Comparison of ENCODE assay signal across 20 mouse cellular contexts in genomic region chr1:130762045-130762760, GRCm38 (mm10). TPM values are rescaled to one million over a fixed set of nuclear protein-coding genes. Genes with fewer than 3 reads are reported as not detected.
DNase-seq lines count a peak whose midpoint lies in the region; ATAC-seq and TF ChIP-seq lines count a peak whose summit lies in the region.
"Had no signal": no experiment of that assay in that cellular context is flagged by ENCODE, and none has a peak within 500 bp of the region (broad histone marks: within the 10 kb centered on the region; RNA-seq: fewer than 3 reads in every experiment).

No protein-coding gene starts in this region.

- H3K4me1 ChIP-seq in lung, embryonic 14.5 days (ENCODE audit: insufficient read depth): no peaks in the 10 kb centered on the region
- H3K4me1 ChIP-seq in lung, adult 2 months (ENCODE audit: control insufficient read depth, insufficient read depth, low read length): peaks cover 15% of the 10 kb centered on the region
- H3K4me1 ChIP-seq in small intestine, adult 2 months (ENCODE audit: control insufficient read depth, insufficient read depth, insufficient read length, low read length): peaks cover 48% of the 10 kb centered on the region
- H3K4me1 ChIP-seq: embryonic facial prominence, embryonic 10.5 days; forebrain, embryonic 13.5 days had no signal

- H3K9me3 ChIP-seq in lung, embryonic 14.5 days (ENCODE audit: low read depth, low read length): no peaks in the 10 kb centered on the region
- H3K9me3 ChIP-seq: embryonic facial prominence, embryonic 10.5 days; forebrain, embryonic 13.5 days; heart, embryonic 12.5 days had no signal

- WGBS in lung, embryonic 14.5 days: 53% methylated on average over 3 of the region's 3 CpGs
- 36% methylated on average over 3 of the region's 3 CpGs for WGBS in lung, adult 2 months
- WGBS in small intestine, adult 2 months: 42% methylated on average over 3 of the region's 3 CpGs

- no peak for ATAC-seq in lung, embryonic 14.5 days (ENCODE audit: insufficient read depth)
- ATAC-seq: forebrain, embryonic 13.5 days; forebrain, postnatal 0 days had no signal

- TF ChIP-seq CTCF in lung, embryonic 14.5 days (IDR thresholded peaks at IDR 0.05; ENCODE audit: low read depth): no peak
- TF ChIP-seq CTCF in lung, adult 2 months (IDR thresholded peaks at IDR 0.05; ENCODE audit: insufficient read depth, low read length): no peak
- no peak for TF ChIP-seq CTCF in small intestine, adult 2 months (IDR thresholded peaks at IDR 0.05; ENCODE audit: extremely low read depth, insufficient read length, insufficient replicate concordance, low read depth, low read length)

- H3K27me3 ChIP-seq in lung, embryonic 14.5 days (ENCODE audit: insufficient read depth, low read length): no peaks in the 10 kb centered on the region
- H3K27me3 ChIP-seq in small intestine, adult 2 months (ENCODE audit: control insufficient read depth, insufficient read depth, low read length): no peaks in the 10 kb centered on the region
- H3K27me3 ChIP-seq: forebrain, embryonic 13.5 days; heart, embryonic 12.5 days had no signal

- H3K4me3 ChIP-seq in lung, embryonic 14.5 days (ENCODE audit: low read depth, low read length): no peak overlapping the region
- no peak overlapping the region for H3K4me3 ChIP-seq in lung, adult 2 months (replicated peaks; ENCODE audit: extremely low read depth, low read depth, low read length)
- H3K4me3 ChIP-seq in small intestine, adult 2 months (ENCODE audit: low read depth, low read length): no peak overlapping the region
- H3K4me3 ChIP-seq: embryonic facial prominence, embryonic 10.5 days; forebrain, embryonic 13.5 days; heart, adult 2 months; heart, embryonic 12.5 days had no signal

- no peak for TF ChIP-seq POLR2A in lung, adult 2 months (IDR thresholded peaks at IDR 0.05; ENCODE audit: borderline replicate concordance, extremely low read depth, low read depth, low read length)
- no peak for TF ChIP-seq POLR2A in small intestine, adult 2 months (IDR thresholded peaks at IDR 0.05; ENCODE audit: low read depth, low read length)

- no peak overlapping the region for H3K4me2 ChIP-seq in lung, embryonic 14.5 days
- H3K4me2 ChIP-seq: forebrain, embryonic 13.5 days; heart, embryonic 12.5 days had no signal

- H3K9ac ChIP-seq in lung, embryonic 14.5 days: no peak overlapping the region
- H3K9ac ChIP-seq: forebrain, embryonic 13.5 days; forebrain, postnatal 0 days; heart, embryonic 12.5 days had no signal

- H3K36me3 ChIP-seq in lung, embryonic 14.5 days (ENCODE audit: insufficient read depth): no peaks in the 10 kb centered on the region
- no peaks in the 10 kb centered on the region for H3K36me3 ChIP-seq in small intestine, adult 2 months (ENCODE audit: control insufficient read depth, insufficient read depth, low read length)
- H3K36me3 ChIP-seq: embryonic facial prominence, embryonic 10.5 days; heart, embryonic 12.5 days had no signal

- H3K27ac ChIP-seq in lung, embryonic 14.5 days (ENCODE audit: low read depth): no peak overlapping the region
- peak overlapping the region; percentile 88 for H3K27ac ChIP-seq in small intestine, adult 2 months (ENCODE audit: insufficient read depth, low read depth, low read length)
- H3K27ac ChIP-seq: embryonic facial prominence, embryonic 10.5 days; forebrain, embryonic 13.5 days; heart, adult 2 months had no signal

- DNase-seq in lung, embryonic 14.5 days: peak; percentile 29
- no peak for DNase-seq in lung, postnatal 10 days
- peak; percentile 68 for DNase-seq in lung, postnatal 36 days
- no peak for DNase-seq in lung, adult 2 months
- no peak for DNase-seq in layer of hippocampus, adult 8-10 months (ENCODE audit: low spot score in 2 of 2)
- DNase-seq: adrenal gland, adult 8-10 months; adrenal gland, postnatal 36 days; cerebellum, adult 2 months; cerebellum, postnatal 10 days; forebrain, postnatal 0 days; gastrocnemius, postnatal 14 days; heart, adult 2 months had no signal

RNA-seq across cellular contexts. Expression of gene AA986860, which starts 30.4 kb away (rescaled TPM):
- polyA plus RNA-seq in lung, embryonic 14.5 days (2014; fragmentation: Nextera tagmentation; extraction: Ambion mirVana): 7.8 TPM in 2 replicates
- polyA plus RNA-seq in lung, adult 2 months (2012; rRNA removed): 25.6 and 35.4 TPM in 2 replicates
- 15.1 and 64.1 TPM in 2 replicates for polyA plus RNA-seq in small intestine, adult 2 months (2012; rRNA removed)
- 1 to 10 TPM; 1.4 to 2.2 (median 1.5) TPM for total RNA-seq in layer of hippocampus, adult 8-10 months (2022)

RNA-seq across cellular contexts. Expression of gene Pfkfb2, which starts 33.1 kb away (rescaled TPM):
- 6.5 and 7.2 TPM in 2 replicates for polyA plus RNA-seq in lung, embryonic 14.5 days (2014; fragmentation: Nextera tagmentation; extraction: Ambion mirVana)
- polyA plus RNA-seq in lung, adult 2 months (2012; rRNA removed): 16.7 and 23.7 TPM in 2 replicates
- 4.2 and 9.6 TPM in 2 replicates for polyA plus RNA-seq in small intestine, adult 2 months (2012; rRNA removed)
- 10 to 100 TPM; 46.1 to 48.5 (median 48.2) TPM for total RNA-seq in layer of hippocampus, adult 8-10 months (2022)

RNA-seq across cellular contexts. Expression of gene Fcamr, which starts 38.5 kb away (rescaled TPM):
- polyA plus RNA-seq in lung, embryonic 14.5 days (2014; fragmentation: Nextera tagmentation; extraction: Ambion mirVana): not detected in 2 replicates
- 0.71 and 1.3 TPM in 2 replicates for polyA plus RNA-seq in lung, adult 2 months (2012; rRNA removed)
- polyA plus RNA-seq in small intestine, adult 2 months (2012; rRNA removed): 0.74 and 1.6 TPM in 2 replicates
- not detected for total RNA-seq in layer of hippocampus, adult 8-10 months (2022)
- total RNA-seq: adrenal gland, postnatal 36 days; gastrocnemius, adult 18-20 months; gastrocnemius, postnatal 14 days had no signal
- polyA plus RNA-seq: embryonic facial prominence, embryonic 10.5 days; forebrain, embryonic 13.5 days; forebrain, postnatal 0 days; heart, embryonic 16.5 days; hindbrain, embryonic 11.5 days had no signal

RNA-seq across cellular contexts. Expression of gene Yod1, which starts 45.1 kb away (rescaled TPM):
- polyA plus RNA-seq in lung, embryonic 14.5 days (2014; fragmentation: Nextera tagmentation; extraction: Ambion mirVana): 11.7 and 11.8 TPM in 2 replicates
- 2.2 and 3.1 TPM in 2 replicates for polyA plus RNA-seq in lung, adult 2 months (2012; rRNA removed)
- polyA plus RNA-seq in small intestine, adult 2 months (2012; rRNA removed): 0.50 and 1.5 TPM in 2 replicates
- total RNA-seq in layer of hippocampus, adult 8-10 months (2022): 10 to 100 TPM; 15.4 to 19.2 (median 17.2) TPM

RNA-seq across cellular contexts. Expression of gene Gm29427, which starts 46.6 kb away (rescaled TPM):
- polyA plus RNA-seq in lung, embryonic 14.5 days (2014; fragmentation: Nextera tagmentation; extraction: Ambion mirVana): not detected in 2 replicates
- 0.10 TPM in 1 of 2 replicates, not detected in the other for polyA plus RNA-seq in lung, adult 2 months (2012; rRNA removed)
- not detected in 2 replicates for polyA plus RNA-seq in small intestine, adult 2 months (2012; rRNA removed)
- under 1 TPM in 1 of 4 experiments, not detected in 3; 0.29 TPM for total RNA-seq in layer of hippocampus, adult 8-10 months (2022)
- total RNA-seq: adrenal gland, postnatal 36 days; gastrocnemius, adult 18-20 months had no signal
- polyA plus RNA-seq: cerebellum, adult 2 months; embryonic facial prominence, embryonic 10.5 days; embryonic facial prominence, embryonic 14.5 days; forebrain, embryonic 13.5 days; forebrain, postnatal 0 days; heart, embryonic 12.5 days; heart, embryonic 16.5 days; hindbrain, embryonic 11.5 days had no signal

Comparison
In these comparisons a context has a peak if more than half of its experiments do, and no peak if none do; other contexts are left out.
1. DNase-seq: peak in lung, embryonic 14.5 days (single experiment) and lung, postnatal 36 days (single experiment); none in lung, postnatal 10 days (single experiment), lung, adult 2 months (single experiment) and layer of hippocampus, adult 8-10 months (0 of 2).